Mouse (Mus musculus): ENCODE results near the gene Zswim7.
"Not testable (repeated sequence)": the region's sequence is repeated elsewhere in the genome, so short reads cannot be mapped to it uniquely, and the experiment has no call there.

Zswim7 gene

GRCm38 (mm10) chr11:62280675-62281600 lies at the start of gene Zswim7, which contains the start of gene Ttc19:
TSS of gene Zswim7 (minus strand) at chr11:62281375.
TSS of gene Ttc19 (plus strand) at chr11:62281473.
- DNase-seq (ENCODE audit: low read depth, low spot score), result peak; percentile 93

GRCm38 (mm10) chr11:62323659-62324058 lies 42.5 kb upstream of the Zswim7 start:
- no peak for DNase-seq (ENCODE audit: low read depth, low spot score)

- DNase-seq (ENCODE audit: low read depth, low spot score), result no peak
Measured at GRCm38 (mm10) chr11:62320097-62320496, 38.9 kb upstream of the Zswim7 start.

GRCm38 (mm10) chr11:62317746-62318145 lies 36.6 kb upstream of the Zswim7 start:
- DNase-seq (ENCODE audit: low read depth, low spot score), result no peak

GRCm38 (mm10) chr11:62314984-62315383 lies 33.8 kb upstream of the Zswim7 start:
- no peak for DNase-seq (ENCODE audit: low read depth, low spot score)

GRCm38 (mm10) chr11:62309296-62309695 lies 28.1 kb upstream of the Zswim7 start:
- no peak for DNase-seq (ENCODE audit: low read depth, low spot score)

GRCm38 (mm10) chr11:62305866-62306265 lies 24.7 kb upstream of the Zswim7 start:
- no peak for DNase-seq (ENCODE audit: low read depth, low spot score)

GRCm38 (mm10) chr11:62298883-62299282 lies 17.7 kb upstream of the Zswim7 start:
- peak; percentile 28 for DNase-seq (ENCODE audit: low read depth, low spot score)

GRCm38 (mm10) chr11:62294121-62294520 lies 12.9 kb upstream of the Zswim7 start:
- DNase-seq (ENCODE audit: low read depth, low spot score), result no peak

GRCm38 (mm10) chr11:62287700-62288099 lies 6.5 kb upstream of the Zswim7 start:
- no peak for DNase-seq (ENCODE audit: low read depth, low spot score)

- DNase-seq (ENCODE audit: low read depth, low spot score), result no peak
Measured at GRCm38 (mm10) chr11:62285020-62285419, 3.8 kb upstream of the Zswim7 start.

- DNase-seq (ENCODE audit: low read depth, low spot score), result not testable (repeated sequence)
Measured at GRCm38 (mm10) chr11:62284020-62284419, 2.8 kb upstream of the Zswim7 start.

- peak; percentile 69 for DNase-seq (ENCODE audit: low read depth, low spot score)
Measured at GRCm38 (mm10) chr11:62281601-62281997, 424 bp upstream of the Zswim7 start.

GRCm38 (mm10) chr11:62278027-62278426 lies 3.1 kb downstream of the Zswim7 start:
- DNase-seq (ENCODE audit: low read depth, low spot score), result peak; percentile 86

GRCm38 (mm10) chr11:62277086-62277485 lies 4.1 kb downstream of the Zswim7 start:
- DNase-seq (ENCODE audit: low read depth, low spot score), result peak; percentile 38

GRCm38 (mm10) chr11:62270851-62271250 lies 10.3 kb downstream of the Zswim7 start:
- no peak for DNase-seq (ENCODE audit: low read depth, low spot score)

- peak; percentile 21 for DNase-seq (ENCODE audit: low read depth, low spot score)
Measured at GRCm38 (mm10) chr11:62269097-62269496, 12.1 kb downstream of the Zswim7 start.

- no peak for DNase-seq (ENCODE audit: low read depth, low spot score)
Measured at GRCm38 (mm10) chr11:62268381-62268780, 12.8 kb downstream of the Zswim7 start.

- no peak for DNase-seq (ENCODE audit: low read depth, low spot score)
Measured at GRCm38 (mm10) chr11:62266466-62267214, 14.5 kb downstream of the Zswim7 start.

GRCm38 (mm10) chr11:62265642-62266041 lies 15.5 kb downstream of the Zswim7 start:
- no peak for DNase-seq (ENCODE audit: low read depth, low spot score)

- DNase-seq (ENCODE audit: low read depth, low spot score), result no peak
Measured at GRCm38 (mm10) chr11:62264018-62264417, 17.2 kb downstream of the Zswim7 start.

GRCm38 (mm10) chr11:62263599-62263998 lies 17.6 kb downstream of the Zswim7 start:
- DNase-seq (ENCODE audit: low read depth, low spot score), result no peak

Measured in R1 (cell line).